Mouse (Mus musculus) myocyte (in vitro differentiated cells): ENCODE data around the gene Olfr749.

Source experiments
- CEBPB ChIP-seq: IDR thresholded peaks from 2 replicates; pipeline ENCODE4 v1.6.1; 2011; ENCODE audit warnings: mild to moderate bottlenecking, moderate library complexity; ENCODE audit not compliant: poor library complexity, insufficient read depth, severe bottlenecking
- E2F4 ChIP-seq: IDR thresholded peaks from one replicate; pipeline ENCODE4 v1.6.1; 2011; ENCODE audit warnings: mild to moderate bottlenecking, control low read depth, moderate library complexity; ENCODE audit not compliant: insufficient read depth
- MAX ChIP-seq: IDR thresholded peaks from one replicate; pipeline ENCODE4 v1.6.1; 2011; ENCODE audit warnings: low read depth, mild to moderate bottlenecking, control low read depth
- POLR2A ChIP-seq: IDR thresholded peaks from one replicate; pipeline ENCODE4 v1.6.1; 2011; ENCODE audit warnings: low read depth, mild to moderate bottlenecking, control low read depth, moderate library complexity; ENCODE audit not compliant: insufficient read length
- POLR2AphosphoS2 ChIP-seq: IDR thresholded peaks from one replicate; pipeline ENCODE4 v1.6.1; 2011; ENCODE audit warnings: low read depth, control low read depth; ENCODE audit not compliant: insufficient read length
- TCF12 ChIP-seq: IDR thresholded peaks from one replicate; pipeline ENCODE4 v1.6.1; 2011; ENCODE audit warnings: mild to moderate bottlenecking, control low read depth; ENCODE audit not compliant: poor library complexity, insufficient read depth, severe bottlenecking

DNA sequence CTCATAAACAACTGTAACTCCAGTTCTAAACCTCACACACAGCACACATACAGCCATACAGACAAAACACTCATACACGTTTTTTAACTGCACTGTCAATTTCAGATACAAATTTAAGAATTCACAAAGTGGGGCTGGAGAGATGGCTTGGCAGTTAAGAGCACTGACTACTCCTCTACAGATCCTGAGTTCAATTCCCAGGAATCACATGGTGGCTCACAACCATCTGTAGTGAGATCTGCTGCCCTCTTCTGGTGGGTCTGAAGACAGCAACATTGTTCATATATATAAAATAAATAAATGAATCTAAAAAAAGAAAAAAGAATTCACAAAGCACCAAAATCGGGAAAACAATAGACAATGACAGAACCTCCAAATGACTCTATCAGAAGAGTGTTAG lies 26.4 kb upstream of the Olfr749 start:
- TF ChIP-seq MAX (no peak), E2F4 (no peak), POLR2AphosphoS2 (no peak), POLR2A (no peak), CEBPB (no peak), TCF12 (no peak)
